Mouse (Mus musculus) kidney, adult 8-10 months (tissue): ENCODE measurements around the gene 1700037C18Rik.
"Not testable (repeated sequence)": the region's sequence is repeated elsewhere in the genome, so short reads cannot be mapped to it uniquely, and the experiment has no call there.

ENCODE experiments used
- DNase-seq, 2 experiments: peaks; one replicate each; pipeline ENCODE4 v3.0.0; 2022

Gene 1700037C18Rik

GRCm38 (mm10) chr16:3871815-3872214 is 36.7 kb downstream of the 1700037C18Rik start:
- no peak for DNase-seq

- DNase-seq, result no peak
These were observed 49.2 kb downstream of the 1700037C18Rik start for GRCm38 (mm10) chr16:3859254-3859653.

GRCm38 (mm10) chr16:3855776-3856175 is 52.7 kb downstream of the 1700037C18Rik start:
- no peak for DNase-seq

GRCm38 (mm10) chr16:3854437-3855182 is 53.9 kb downstream of the 1700037C18Rik start:
- DNase-seq, result no peak

GRCm38 (mm10) chr16:3852586-3852985 is 55.9 kb downstream of the 1700037C18Rik start:
- no peak for DNase-seq

- not testable (repeated sequence) for DNase-seq
These were observed 57.2 kb downstream of the 1700037C18Rik start for GRCm38 (mm10) chr16:3851301-3851700.

- no peak for DNase-seq
These were observed 60.1 kb downstream of the 1700037C18Rik start for GRCm38 (mm10) chr16:3848416-3848815.

GRCm38 (mm10) chr16:3847871-3848270 is 60.6 kb downstream of the 1700037C18Rik start:
- no peak for DNase-seq

GRCm38 (mm10) chr16:3846711-3847518 is 61.6 kb downstream of the 1700037C18Rik start, which contains the start of gene Zfp174:
Gene Zfp174 (plus strand): TSS chr16:3847268.
- peak; percentile 97 to 98 for DNase-seq
